ENCODE assay signal across 9 mouse cellular contexts in genomic region chr3:131552349-131553254, GRCm38 (mm10). TPM values are rescaled to one million over a fixed set of nuclear protein-coding genes. Genes with fewer than 3 reads are reported as not detected.
DNase-seq lines count a peak whose midpoint lies in the region; ATAC-seq lines count a peak whose summit lies in the region.
"Had no signal": no experiment of that assay in that cellular context is flagged by ENCODE, and none has a peak within 500 bp of the region (broad histone marks: within the 10 kb centered on the region; RNA-seq: fewer than 3 reads in every experiment).

No protein-coding gene starts in this region.

- H3K9me3 ChIP-seq in hindbrain, embryonic 13.5 days, result no peaks in the 10 kb centered on the region
- H3K9me3 ChIP-seq in hindbrain, embryonic 12.5 days (replicated peaks), result no peaks in the 10 kb centered on the region
- no peaks in the 10 kb centered on the region for H3K9me3 ChIP-seq in midbrain, embryonic 16.5 days (replicated peaks; ENCODE audit: control insufficient read depth, low read length, poor library complexity, severe bottlenecking)
- H3K9me3 ChIP-seq: embryonic facial prominence, embryonic 15.5 days had no signal

- no peak overlapping the region for H3K27ac ChIP-seq in hindbrain, embryonic 13.5 days
- H3K27ac ChIP-seq in hindbrain, embryonic 12.5 days, result no peak overlapping the region
- H3K27ac ChIP-seq in midbrain, embryonic 16.5 days (ENCODE audit: low read length), result no peak overlapping the region
- H3K27ac ChIP-seq: embryonic facial prominence, embryonic 15.5 days had no signal

- peak; percentile 65 for DNase-seq in CD4-positive helper T cell, adult 2 months (ENCODE audit: low read depth, low spot score)
- peak; percentile 86 for DNase-seq in adipocyte (ENCODE audit: low spot score)
- peak; percentile 42 to 52 for DNase-seq in layer of hippocampus, postnatal 10 days (ENCODE audit: low spot score in 2 of 2)
- DNase-seq in spleen, postnatal 4 days (ENCODE audit: low spot score in 2 of 2), result no peak

- H3K36me3 ChIP-seq in hindbrain, embryonic 13.5 days, result no peaks in the 10 kb centered on the region
- no peaks in the 10 kb centered on the region for H3K36me3 ChIP-seq in hindbrain, embryonic 12.5 days
- no peaks in the 10 kb centered on the region for H3K36me3 ChIP-seq in midbrain, embryonic 16.5 days (ENCODE audit: control insufficient read depth, insufficient read depth, low read length)
- H3K36me3 ChIP-seq: embryonic facial prominence, embryonic 15.5 days had no signal

- H3K27me3 ChIP-seq in hindbrain, embryonic 13.5 days, result no peaks in the 10 kb centered on the region; the same call in 1 of the 2 replicates
- H3K27me3 ChIP-seq in hindbrain, embryonic 12.5 days, result no peaks in the 10 kb centered on the region
- no peaks in the 10 kb centered on the region for H3K27me3 ChIP-seq in midbrain, embryonic 16.5 days (ENCODE audit: control insufficient read depth, insufficient read depth, low read depth, low read length)
- H3K27me3 ChIP-seq: embryonic facial prominence, embryonic 15.5 days had no signal

- WGBS in hindbrain, embryonic 13.5 days, result 42% methylated on average over 9 of the region's 9 CpGs
- WGBS in hindbrain, embryonic 12.5 days, result 45% methylated on average over 9 of the region's 9 CpGs
- WGBS in midbrain, embryonic 16.5 days, result 42% methylated on average over 9 of the region's 9 CpGs

- no peak overlapping the region for H3K4me3 ChIP-seq in hindbrain, embryonic 13.5 days
- no peak overlapping the region for H3K4me3 ChIP-seq in hindbrain, embryonic 12.5 days
- no peak overlapping the region for H3K4me3 ChIP-seq in midbrain, embryonic 16.5 days (ENCODE audit: low read depth, low read length)
- H3K4me3 ChIP-seq: embryonic facial prominence, embryonic 15.5 days had no signal

- peak; percentile 63 for ATAC-seq in hindbrain, embryonic 13.5 days (ENCODE audit: low FRiP score)
- ATAC-seq in hindbrain, embryonic 12.5 days (ENCODE audit: low FRiP score), result no peak
- ATAC-seq in granulocyte monocyte progenitor cell, adult 5-6 weeks (replicated peaks; ENCODE audit: poor library complexity, severe bottlenecking), result peak; percentile 88
- peak; percentile 70; the same call in 1 of the 2 replicates for ATAC-seq in midbrain, embryonic 16.5 days

- H3K9ac ChIP-seq in hindbrain, embryonic 13.5 days, result no peak overlapping the region
- H3K9ac ChIP-seq in hindbrain, embryonic 12.5 days, result no peak overlapping the region
- no peak overlapping the region for H3K9ac ChIP-seq in midbrain, embryonic 16.5 days (ENCODE audit: low read depth, low read length)
- H3K9ac ChIP-seq: embryonic facial prominence, embryonic 15.5 days had no signal

- H3K4me2 ChIP-seq in hindbrain, embryonic 13.5 days, result no peak overlapping the region
- H3K4me2 ChIP-seq in hindbrain, embryonic 12.5 days (replicated peaks), result no peak overlapping the region
- no peak overlapping the region for H3K4me2 ChIP-seq in midbrain, embryonic 16.5 days (ENCODE audit: low read length)
- H3K4me2 ChIP-seq: embryonic facial prominence, embryonic 15.5 days had no signal

- H3K4me1 ChIP-seq in hindbrain, embryonic 13.5 days (replicated peaks), result no peaks in the 10 kb centered on the region
- H3K4me1 ChIP-seq in hindbrain, embryonic 12.5 days, result no peaks in the 10 kb centered on the region
- H3K4me1 ChIP-seq in midbrain, embryonic 16.5 days (ENCODE audit: control insufficient read depth, insufficient read depth, low read length), result no peaks in the 10 kb centered on the region
- H3K4me1 ChIP-seq: embryonic facial prominence, embryonic 15.5 days had no signal

RNA-seq across cellular contexts. Expression of gene Papss1, which starts 12.0 kb away (rescaled TPM):
- 115 and 116 TPM in 2 replicates for polyA plus RNA-seq in hindbrain, embryonic 13.5 days (2015; fragmentation: Nextera tagmentation; extraction: Ambion mirVana)
- polyA plus RNA-seq in hindbrain, embryonic 12.5 days (2016; fragmentation: Nextera tagmentation; extraction: Ambion mirVana), result 107 and 109 TPM in 2 replicates
- 15.4 and 19.6 TPM in 2 replicates for total RNA-seq in granulocyte monocyte progenitor cell, adult 5-6 weeks (2014; fragmentation: Nextera tagmentation)
- 25.3 and 29.0 TPM in 2 replicates for total RNA-seq in granulocyte monocyte progenitor cell, adult 5-6 weeks (2017)
- 10 to 100 TPM; 88.5 to 89.6 TPM for total RNA-seq in layer of hippocampus, postnatal 10 days (2021)
- polyA plus RNA-seq in midbrain, embryonic 16.5 days (2015; fragmentation: Nextera tagmentation; extraction: Ambion mirVana), result 125 and 127 TPM in 2 replicates

Comparison
In these comparisons a context has a peak if more than half of its experiments do, and no peak if none do; other contexts are left out.
1. DNase-seq: peak in CD4-positive helper T cell, adult 2 months (single experiment), adipocyte (single experiment) and layer of hippocampus, postnatal 10 days (2 of 2); none in spleen, postnatal 4 days (0 of 2).